Mouse (Mus musculus): ENCODE data around the gene Exosc8. TPM values are rescaled to one million over a fixed set of nuclear protein-coding genes. Genes with fewer than 3 reads are reported as not detected.

Exosc8 gene
- polyA plus RNA-seq, 1 experiment, result 88.1 TPM

- TF ChIP-seq MAX (IDR thresholded peaks at IDR 0.05), result no peak
- no peak for TF ChIP-seq MYOG (IDR thresholded peaks at IDR 0.05; ENCODE audit: control insufficient read depth, extremely low read depth, insufficient read length)
- TF ChIP-seq FOSL1 (IDR thresholded peaks at IDR 0.05; ENCODE audit: insufficient read depth, low read length, poor library complexity, severe bottlenecking), result no peak
- Histone ChIP-seq H3K79me3 (ENCODE audit: low read depth) (no peaks in the 10 kb centered on the region), H3K36me3 (ENCODE audit: control insufficient read depth, insufficient read depth) (no peaks in the 10 kb centered on the region), H3K4me3 (ENCODE audit: insufficient read depth, poor library complexity, severe bottlenecking) (no peak overlapping the region), H3ac (ENCODE audit: control insufficient read depth, insufficient read length, low read depth) (no peak overlapping the region), H3K79me2 (ENCODE audit: control insufficient read depth, insufficient read depth) (no peaks in the 10 kb centered on the region), H3K27me3 (ENCODE audit: control insufficient read depth, insufficient read depth, insufficient read length) (no peaks in the 10 kb centered on the region)
Measured at GRCm38 (mm10) chr3:54685202-54685601, 50.0 kb downstream of the Exosc8 start.

DNA sequence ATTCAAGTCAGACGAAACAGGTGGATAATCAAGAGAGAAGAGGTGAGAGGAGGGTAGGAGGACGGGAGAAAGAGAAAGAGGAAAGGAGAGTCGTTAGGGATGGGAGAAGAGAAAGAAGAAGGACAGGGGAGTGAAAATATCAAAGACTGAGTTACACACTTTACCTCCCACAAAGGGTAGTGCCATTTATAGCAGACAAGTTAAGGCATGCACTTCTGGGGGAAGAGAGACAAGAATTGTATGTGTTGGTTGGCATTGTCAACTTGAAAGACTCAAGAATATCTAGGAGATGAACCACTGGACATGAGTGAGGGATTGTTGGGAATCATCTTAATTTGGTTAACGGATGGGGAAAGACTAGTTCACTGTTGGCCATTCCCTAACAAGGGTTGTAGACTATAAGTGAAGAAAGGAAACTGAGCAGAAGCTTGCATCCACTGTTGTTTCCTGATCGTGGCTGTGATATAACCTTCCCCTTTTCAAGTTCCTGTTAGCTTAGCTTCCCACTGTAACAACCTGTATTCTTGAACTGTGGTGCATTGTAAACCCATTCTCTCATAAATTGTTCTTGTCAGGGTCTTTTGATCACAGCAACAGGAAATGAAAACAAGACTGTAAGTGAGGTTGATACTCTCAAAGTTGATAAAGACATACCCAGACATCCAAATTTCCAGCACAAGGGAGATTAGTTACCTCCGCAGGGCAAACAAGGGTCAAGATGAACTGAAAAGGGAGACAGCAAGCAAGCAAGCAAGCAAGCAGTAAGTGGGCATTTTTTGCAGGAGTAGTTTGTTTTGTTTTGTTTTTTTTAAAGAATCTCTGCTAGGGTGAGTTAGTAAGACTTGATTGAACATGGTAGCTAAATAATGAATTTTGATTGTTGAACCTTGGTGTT is 53.6 kb downstream of the Exosc8 start:
- Histone ChIP-seq H3K79me3 (ENCODE audit: low read depth) (no peaks in the 10 kb centered on the region), H3K27me3 (ENCODE audit: control insufficient read depth, insufficient read depth, insufficient read length) (no peaks in the 10 kb centered on the region), H3K36me3 (ENCODE audit: control insufficient read depth, insufficient read depth) (no peaks in the 10 kb centered on the region), H3K4me3 (ENCODE audit: insufficient read depth, poor library complexity, severe bottlenecking) (no peak overlapping the region), H3ac (ENCODE audit: control insufficient read depth, insufficient read length, low read depth) (no peak overlapping the region), H3K79me2 (ENCODE audit: control insufficient read depth, insufficient read depth) (no peaks in the 10 kb centered on the region)
- no peak for TF ChIP-seq MYOG (IDR thresholded peaks at IDR 0.05; ENCODE audit: control insufficient read depth, extremely low read depth, insufficient read length)
- no peak for TF ChIP-seq CTCF (IDR thresholded peaks at IDR 0.05; ENCODE audit: control insufficient read depth, insufficient read depth, insufficient read length)
- TF ChIP-seq USF1 (IDR thresholded peaks at IDR 0.05; ENCODE audit: low read depth), result no peak
- TF ChIP-seq FOSL1 (IDR thresholded peaks at IDR 0.05; ENCODE audit: insufficient read depth, low read length, poor library complexity, severe bottlenecking), result no peak
- no peak for TF ChIP-seq MYOD1 (IDR thresholded peaks at IDR 0.05; ENCODE audit: control insufficient read depth, insufficient read length, low read depth)
- TF ChIP-seq CEBPB (IDR thresholded peaks at IDR 0.05; ENCODE audit: low read depth), result no peak
- no peak for TF ChIP-seq MAX (IDR thresholded peaks at IDR 0.05)

Other genes starting within 250 kb of the Exosc8 start
- 13.2 TPM for gene Supt20, start 42.6 kb downstream of the Exosc8 start, polyA plus RNA-seq (2012; fragmentation: generic; extraction: Trizol)
- gene Gm21958, start 21.0 kb downstream of the Exosc8 start, polyA plus RNA-seq (2012; fragmentation: generic; extraction: Trizol), result not detected
- gene Alg5, start 146 bp upstream of the Exosc8 start, polyA plus RNA-seq (2012; fragmentation: generic; extraction: Trizol), result 43.0 TPM
- gene Smad9, start 20.2 kb upstream of the Exosc8 start, polyA plus RNA-seq (2012; fragmentation: generic; extraction: Trizol), result 2.5 TPM
- gene Rfxap, start 72.4 kb upstream of the Exosc8 start, polyA plus RNA-seq (2012; fragmentation: generic; extraction: Trizol), result 27.3 TPM
- gene Sertm1, start 180.5 kb upstream of the Exosc8 start, polyA plus RNA-seq (2012; fragmentation: generic; extraction: Trizol), result not detected